Mouse (Mus musculus) ES-Bruce4 (cell line): ENCODE results near the gene Cntnap2. TPM values are rescaled to one million over a fixed set of nuclear protein-coding genes. Genes with fewer than 3 reads are reported as not detected.

Experiments used
- H3K27ac ChIP-seq: 2 replicates; pipeline ENCODE4 v1.5.1; 2012; ENCODE audit warnings: low read length, inconsistent platforms; ENCODE audit not compliant: insufficient read depth
- H3K27me3 ChIP-seq: 2 replicates; pipeline ENCODE4 v1.6.1; 2012; ENCODE audit warnings: mild to moderate bottlenecking, low read length, inconsistent platforms; ENCODE audit not compliant: control insufficient read depth, poor library complexity, insufficient read depth, severe bottlenecking
- H3K36me3 ChIP-seq: 2 replicates; pipeline ENCODE4 v1.6.1; 2012; ENCODE audit warnings: inconsistent platforms, mild to moderate bottlenecking, low read length, moderate library complexity; ENCODE audit not compliant: control insufficient read depth, poor library complexity, insufficient read depth, severe bottlenecking
- H3K4me1 ChIP-seq: one replicate; pipeline ENCODE4 v1.8.1; 2011; ENCODE audit warnings: low read length; ENCODE audit not compliant: control insufficient read depth, insufficient read depth
- H3K4me3 ChIP-seq: 2 replicates; pipeline ENCODE4 v1.5.1; 2011; ENCODE audit warnings: low read depth, mild to moderate bottlenecking, low read length
- H3K9ac ChIP-seq: 2 replicates; pipeline ENCODE4 v1.6.1; 2012; ENCODE audit warnings: low read depth, mild to moderate bottlenecking, inconsistent platforms; ENCODE audit not compliant: poor library complexity, severe bottlenecking
- H3K9me3 ChIP-seq: replicated peaks from 2 replicates; pipeline ENCODE4 v1.6.1; 2012; ENCODE audit warnings: mild to moderate bottlenecking, low read length, inconsistent platforms; ENCODE audit not compliant: control insufficient read depth, poor library complexity, insufficient read depth, severe bottlenecking
- CTCF ChIP-seq: IDR thresholded peaks from one replicate; pipeline ENCODE4 v1.8.1; 2011; ENCODE audit warnings: low read depth, low read length
- EP300 ChIP-seq: IDR thresholded peaks from 2 replicates; pipeline ENCODE4 v1.6.1; 2011; ENCODE audit warnings: low read depth, low read length; ENCODE audit not compliant: insufficient read depth
- POLR2A ChIP-seq: IDR thresholded peaks from one replicate; pipeline ENCODE4 v1.8.1; 2011; ENCODE audit warnings: low read length; ENCODE audit not compliant: insufficient read depth
- polyA plus RNA-seq: library from polyadenylated mRNA; stranded (reverse); fragments of >200 nt; gene quantifications from 2 replicates; pipeline ENCODE4 v1.2.4, GENCODE M21; 2011; ENCODE audit warnings: low read depth; ENCODE audit not compliant: missing spikeins, insufficient read depth, insufficient read length

Cntnap2 gene
- polyA plus RNA-seq, 1 experiment: 4.8 TPM

DNA sequence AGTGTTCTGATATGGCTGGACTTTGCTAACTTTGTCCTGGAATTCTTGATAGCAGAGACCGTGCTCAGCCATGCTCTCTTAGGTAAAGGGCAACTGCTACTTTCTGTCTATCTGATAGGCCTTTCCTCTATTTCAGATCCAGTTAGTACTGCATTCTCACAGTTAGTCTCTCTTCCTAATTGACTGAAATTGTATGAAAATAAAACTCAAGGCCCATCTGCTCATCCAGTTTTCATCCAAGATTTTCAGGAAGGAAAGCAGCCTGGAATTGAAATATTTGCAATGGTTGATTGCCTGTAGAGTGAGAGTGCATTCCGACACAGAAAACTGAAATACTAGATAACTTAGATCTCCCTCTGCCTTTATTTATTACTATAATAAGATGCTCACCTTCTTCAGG, 589.3 kb downstream of the Cntnap2 start:
- no peaks in the 10 kb centered on the region for H3K4me1 ChIP-seq
- no peaks in the 10 kb centered on the region for H3K27me3 ChIP-seq
- H3K27ac ChIP-seq: no peak overlapping the region
- H3K4me3 ChIP-seq: no peak overlapping the region
- TF ChIP-seq CTCF: no peak
- no peak for TF ChIP-seq EP300
- TF ChIP-seq POLR2A: no peak
- no peaks in the 10 kb centered on the region for H3K9me3 ChIP-seq
- H3K9ac ChIP-seq: no peak overlapping the region
- no peaks in the 10 kb centered on the region for H3K36me3 ChIP-seq

DNA sequence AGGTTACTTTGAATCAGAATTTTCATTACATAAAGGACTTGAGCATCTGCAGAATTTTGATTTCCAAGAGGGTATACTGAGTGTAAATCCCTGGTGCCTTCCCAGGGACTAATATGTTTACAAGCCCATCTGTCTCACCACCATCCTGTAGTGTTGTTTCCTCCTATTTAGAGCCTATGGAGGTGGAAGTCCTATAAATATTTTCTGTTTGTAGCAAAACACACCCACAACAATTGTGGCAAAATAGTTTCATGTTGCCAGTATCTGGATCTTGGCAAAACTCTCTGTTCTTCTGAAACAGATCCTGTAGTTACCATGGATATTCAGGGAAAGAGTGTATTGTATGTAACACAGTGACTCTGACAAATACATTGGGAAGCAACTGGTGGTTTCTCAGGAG, 641.1 kb downstream of the Cntnap2 start:
- TF ChIP-seq POLR2A: no peak
- TF ChIP-seq EP300: no peak
- TF ChIP-seq CTCF: no peak
- Histone ChIP-seq H3K9me3 (no peaks in the 10 kb centered on the region), H3K27me3 (no peaks in the 10 kb centered on the region), H3K4me3 (no peak overlapping the region), H3K4me1 (no peaks in the 10 kb centered on the region), H3K9ac (no peak overlapping the region), H3K36me3 (no peaks in the 10 kb centered on the region), H3K27ac (no peak overlapping the region)

DNA sequence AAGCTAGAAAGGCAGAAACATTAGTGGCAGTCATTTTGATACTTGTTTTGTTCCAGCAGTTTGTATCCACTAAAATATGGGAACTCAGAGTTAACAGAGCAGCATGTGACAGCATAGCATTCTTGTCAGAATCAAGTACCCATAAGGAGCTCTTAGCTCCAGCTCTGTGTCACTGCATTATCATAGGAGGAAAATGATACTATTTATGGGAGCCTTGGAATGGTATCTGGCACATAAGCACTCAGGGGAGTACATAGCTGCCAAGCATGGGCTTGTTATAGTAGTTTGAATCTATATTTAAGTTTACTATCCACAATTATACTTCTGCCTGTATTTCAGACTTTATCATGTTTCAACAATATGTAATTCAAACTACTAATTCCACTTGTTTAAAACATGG, 732.5 kb downstream of the Cntnap2 start:
- no peak overlapping the region for H3K4me3 ChIP-seq
- no peak overlapping the region for H3K27ac ChIP-seq
- H3K36me3 ChIP-seq: no peaks in the 10 kb centered on the region
- H3K9ac ChIP-seq: no peak overlapping the region
- TF ChIP-seq CTCF (no peak), POLR2A (no peak), EP300 (no peak)
- no peaks in the 10 kb centered on the region for H3K27me3 ChIP-seq
- H3K4me1 ChIP-seq: no peaks in the 10 kb centered on the region
- H3K9me3 ChIP-seq: no peaks in the 10 kb centered on the region

DNA sequence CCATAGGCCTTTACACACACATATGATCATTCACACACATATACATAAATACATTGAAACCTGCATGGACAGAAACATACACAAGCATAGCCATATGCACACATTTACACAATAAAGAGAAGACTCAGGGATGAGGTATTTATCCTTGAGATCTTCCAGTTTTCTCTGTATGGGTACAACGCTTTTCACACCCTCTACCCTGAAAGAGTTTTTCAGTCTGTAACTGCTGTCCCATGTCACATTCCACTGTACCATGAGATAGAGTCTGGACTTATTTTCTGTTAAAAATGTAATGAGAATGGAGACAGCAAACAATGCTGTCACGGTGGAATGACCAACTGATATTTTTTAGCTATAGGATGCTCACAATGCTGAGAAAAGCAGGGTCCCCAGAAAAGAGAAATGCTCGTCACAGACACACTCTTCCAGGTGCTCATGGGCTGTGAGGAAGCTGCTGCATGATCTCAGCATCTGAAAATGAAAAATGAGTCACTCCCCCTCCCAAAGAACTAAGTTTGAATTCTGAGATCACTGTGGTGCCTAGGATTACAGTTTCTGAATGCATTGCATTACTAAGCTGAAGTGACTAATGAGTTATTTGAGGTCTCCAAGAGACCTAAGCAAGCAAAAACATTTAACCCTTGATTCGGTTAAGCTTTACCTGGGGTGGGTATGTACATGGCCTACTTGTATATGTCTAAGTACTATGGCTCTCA, 782.6 kb downstream of the Cntnap2 start:
- H3K27ac ChIP-seq: no peak overlapping the region
- H3K27me3 ChIP-seq: no peaks in the 10 kb centered on the region
- H3K9me3 ChIP-seq: no peaks in the 10 kb centered on the region
- no peak overlapping the region for H3K9ac ChIP-seq
- TF ChIP-seq CTCF (no peak), POLR2A (no peak), EP300 (no peak)
- H3K4me3 ChIP-seq: no peak overlapping the region
- H3K36me3 ChIP-seq: no peaks in the 10 kb centered on the region
- no peaks in the 10 kb centered on the region for H3K4me1 ChIP-seq

DNA sequence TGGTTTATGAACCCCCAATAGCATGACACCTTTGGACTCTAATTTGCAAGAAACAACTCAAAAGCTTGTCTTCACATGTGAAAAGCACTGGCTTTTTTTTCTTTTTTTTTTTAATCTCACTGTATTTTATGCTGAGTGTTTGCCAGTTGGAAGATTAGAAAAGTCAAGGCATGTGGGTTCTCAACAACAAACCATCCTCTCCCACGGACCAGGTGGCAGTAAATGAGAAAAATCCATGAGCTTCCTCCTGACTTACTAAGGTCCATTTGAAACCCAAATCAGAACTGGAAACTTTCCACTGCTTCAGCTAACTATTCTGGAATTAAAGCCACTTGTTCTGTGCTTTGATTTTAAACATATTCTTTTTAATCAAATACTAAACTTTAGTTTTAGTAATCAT, 784.6 kb downstream of the Cntnap2 start:
- no peaks in the 10 kb centered on the region for H3K9me3 ChIP-seq
- TF ChIP-seq EP300: no peak
- TF ChIP-seq POLR2A: no peak
- no peak for TF ChIP-seq CTCF
- H3K4me1 ChIP-seq: no peaks in the 10 kb centered on the region
- H3K27me3 ChIP-seq: no peaks in the 10 kb centered on the region
- no peaks in the 10 kb centered on the region for H3K36me3 ChIP-seq
- H3K4me3 ChIP-seq: no peak overlapping the region
- H3K9ac ChIP-seq: no peak overlapping the region
- H3K27ac ChIP-seq: no peak overlapping the region

DNA sequence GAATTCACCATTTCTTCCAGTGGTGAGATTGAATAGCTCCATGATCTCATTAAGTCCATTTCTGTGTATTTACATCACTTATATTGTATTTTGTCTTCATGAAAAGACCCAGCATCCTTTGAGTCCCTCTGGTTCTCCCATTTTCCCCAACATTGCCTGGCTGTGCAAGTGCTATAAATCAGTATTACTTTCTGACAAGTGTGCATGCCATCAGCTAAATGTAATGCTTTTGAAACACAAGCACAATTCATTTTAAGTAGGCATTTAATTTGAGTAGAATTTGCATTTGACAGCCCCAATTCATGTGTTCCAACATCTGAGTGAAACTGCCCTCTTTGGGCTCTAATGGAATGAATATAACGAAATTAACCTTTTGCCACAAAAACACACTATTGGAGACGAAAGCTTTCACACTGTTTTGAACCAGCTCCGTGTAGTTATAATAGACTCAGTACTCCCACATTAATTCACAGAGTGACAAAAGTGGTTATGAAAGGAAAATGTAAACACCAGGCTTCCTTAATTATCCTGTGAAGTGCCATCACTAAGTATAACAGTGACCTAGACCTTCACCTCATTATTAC, 812.3 kb downstream of the Cntnap2 start:
- no peaks in the 10 kb centered on the region for H3K9me3 ChIP-seq
- H3K9ac ChIP-seq: no peak overlapping the region
- H3K27ac ChIP-seq: no peak overlapping the region
- no peaks in the 10 kb centered on the region for H3K27me3 ChIP-seq
- no peaks in the 10 kb centered on the region for H3K4me1 ChIP-seq
- no peaks in the 10 kb centered on the region for H3K36me3 ChIP-seq
- H3K4me3 ChIP-seq: no peak overlapping the region
- TF ChIP-seq POLR2A: no peak
- no peak for TF ChIP-seq EP300
- no peak for TF ChIP-seq CTCF
